Mouse (Mus musculus): ENCODE data around the gene Dhx58.

Gene Dhx58

DNA sequence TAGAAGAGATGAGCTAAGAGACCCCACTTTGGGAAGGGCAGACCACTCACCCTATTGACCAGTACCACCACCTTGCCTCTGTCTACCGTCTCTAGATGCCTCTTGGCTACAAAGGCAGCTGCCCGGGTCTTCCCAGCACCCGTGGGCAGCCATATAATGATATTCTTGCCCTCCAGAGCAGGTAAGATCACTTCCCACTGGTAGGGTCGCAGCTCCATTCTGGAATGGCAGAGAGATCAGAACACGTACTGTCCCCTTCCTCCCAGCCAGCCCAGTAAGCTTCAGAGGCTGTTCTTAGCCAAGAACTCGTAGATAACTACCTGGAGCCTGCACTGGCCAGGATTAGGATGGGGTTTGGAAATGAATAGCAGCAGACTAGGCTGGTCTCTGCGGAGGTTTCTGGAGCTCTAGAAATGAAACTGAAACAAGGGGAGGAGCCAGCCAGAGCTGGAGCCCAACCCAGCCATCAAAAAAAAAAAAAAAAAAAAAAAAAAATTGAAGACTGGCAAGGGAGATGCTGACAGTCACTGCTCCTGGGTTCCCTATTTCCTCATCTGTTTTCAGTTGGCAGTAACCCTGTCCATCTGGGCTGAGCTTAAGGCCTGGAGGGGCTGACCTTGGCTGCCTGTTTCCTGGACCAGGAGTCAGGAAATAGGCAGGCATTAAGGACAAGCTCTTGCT is at the start of gene Dhx58:
Gene Dhx58, minus strand, starts transcription at position 421 of the 681 bp plus-strand sequence.
- DNase-seq (ENCODE audit: extremely low spot score) = no peak

DNA sequence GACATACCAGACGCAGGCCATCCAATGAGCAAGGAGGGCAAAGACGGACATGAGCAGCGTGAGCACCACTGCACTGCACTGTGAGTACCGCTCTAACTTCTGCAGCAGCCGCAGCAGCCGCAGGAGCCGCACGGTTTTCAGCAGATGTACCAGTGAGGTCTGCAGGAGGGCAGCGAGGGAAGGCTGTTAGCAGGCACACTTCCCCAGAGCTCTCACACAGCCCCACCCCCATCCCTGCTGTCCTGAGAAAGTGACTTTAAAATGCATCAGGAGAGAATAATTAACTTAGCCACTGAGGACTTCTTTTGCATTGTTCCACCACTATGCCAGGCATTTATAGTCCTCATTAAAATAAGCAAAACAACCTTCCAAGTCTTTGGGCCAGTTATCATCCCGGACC is 48.2 kb upstream of the Dhx58 start:
- no peak for DNase-seq (ENCODE audit: extremely low spot score)

DNA sequence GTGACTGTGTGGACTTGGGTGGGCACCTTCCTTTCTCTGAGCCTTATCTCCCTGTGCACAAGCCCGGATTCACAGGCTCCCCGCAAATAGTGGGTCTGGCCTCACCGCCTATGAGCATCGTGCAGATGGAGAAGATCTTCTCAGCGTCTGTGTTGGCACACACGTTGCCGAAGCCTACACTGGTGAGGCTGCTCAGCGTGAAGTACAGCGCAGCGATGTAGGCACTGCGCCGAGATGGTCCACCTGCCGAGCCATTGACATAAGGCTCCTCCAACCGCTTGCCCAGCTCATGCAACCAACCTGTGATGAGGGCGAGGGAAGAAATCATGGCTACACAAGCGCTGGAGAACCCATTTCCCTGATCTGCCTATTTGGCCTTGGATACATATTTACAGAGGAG is 46.1 kb upstream of the Dhx58 start:
- DNase-seq (ENCODE audit: extremely low spot score) = no peak

GRCm38 (mm10) chr11:100749469-100749868 is 45.4 kb upstream of the Dhx58 start:
- no peak for DNase-seq (ENCODE audit: extremely low spot score)

DNA sequence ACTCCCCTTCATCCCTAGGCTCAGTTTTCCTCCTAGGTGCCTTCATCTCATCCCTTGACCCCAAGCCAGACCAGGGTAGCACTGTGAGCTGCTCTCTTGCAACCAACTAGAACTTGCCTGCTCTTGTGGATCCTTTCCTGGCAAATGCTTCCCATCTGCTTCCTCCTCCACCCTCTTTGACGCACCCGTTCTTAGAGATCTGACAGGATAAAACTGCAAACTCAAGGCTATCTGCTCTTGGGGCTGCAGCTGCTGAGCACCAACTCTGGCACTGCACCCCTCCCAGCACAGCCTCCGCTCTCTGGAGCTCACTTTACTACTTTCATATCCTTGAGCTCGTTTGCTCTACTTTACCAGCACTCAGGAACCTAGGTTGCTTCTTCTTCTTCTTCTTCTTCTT is 44.5 kb upstream of the Dhx58 start:
- DNase-seq (ENCODE audit: extremely low spot score) = no peak

DNA sequence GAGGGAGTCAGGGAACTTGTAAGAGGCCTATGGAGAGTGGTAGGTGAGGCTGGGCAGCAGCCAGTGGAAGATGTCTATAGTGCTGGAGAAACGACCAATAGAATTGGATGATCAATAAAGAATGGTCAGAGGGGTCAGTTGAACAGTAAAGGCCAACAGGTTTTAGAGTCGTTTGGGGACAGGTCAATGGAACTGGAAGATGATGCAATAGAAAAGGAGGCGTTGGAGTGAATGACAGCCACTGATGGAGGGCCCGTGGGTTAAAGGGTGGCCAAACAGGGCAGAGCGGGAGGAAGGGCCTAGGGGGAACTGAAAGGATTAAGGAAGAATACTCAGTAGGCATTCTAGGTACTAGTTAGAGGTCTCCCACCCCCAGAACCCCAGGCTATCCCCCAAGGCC is 43.0 kb upstream of the Dhx58 start:
- DNase-seq (ENCODE audit: extremely low spot score) = no peak

DNA sequence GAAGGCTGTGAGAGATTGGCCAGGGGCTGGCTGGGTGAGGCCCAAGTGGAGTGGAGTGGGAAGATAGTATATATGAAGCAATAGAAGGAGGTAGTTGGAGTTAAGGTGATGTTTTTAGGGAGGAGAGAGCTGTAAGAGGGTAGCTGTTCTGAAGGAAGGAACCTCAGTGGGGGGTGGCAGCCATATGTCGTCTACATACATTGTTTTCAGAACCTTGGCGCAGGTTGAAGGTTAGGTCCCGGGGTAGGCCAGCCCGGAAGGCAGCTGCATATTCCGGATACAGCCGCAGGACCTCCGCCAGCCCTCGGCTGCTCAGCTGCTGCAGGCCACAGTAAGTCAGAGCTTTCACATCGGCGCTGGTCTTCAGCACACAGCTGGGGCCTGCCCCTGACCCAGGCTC is 42.5 kb upstream of the Dhx58 start:
- no peak for DNase-seq (ENCODE audit: extremely low spot score)

DNA sequence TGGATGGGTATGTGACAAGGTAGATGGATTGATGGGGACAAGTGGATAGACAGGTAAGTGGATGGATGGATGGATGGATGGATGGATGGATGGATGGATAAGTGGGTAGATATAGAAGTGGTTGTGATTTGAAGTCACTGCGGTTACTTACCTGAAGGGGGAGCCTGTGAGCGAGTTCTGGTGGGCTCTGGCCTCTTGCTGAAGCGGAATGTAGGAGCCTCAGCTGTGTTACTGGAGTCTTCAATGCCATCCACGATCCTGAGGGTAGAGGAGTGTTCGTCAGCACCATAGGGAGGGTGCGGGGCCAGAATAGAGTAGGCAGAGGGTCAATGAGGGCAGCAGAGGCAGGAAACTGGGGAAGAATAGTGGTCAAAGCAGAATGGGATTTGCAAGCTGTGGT is 41.0 kb upstream of the Dhx58 start:
- peak; percentile 39 for DNase-seq (ENCODE audit: extremely low spot score)

GRCm38 (mm10) chr11:100741348-100741747 is 37.3 kb upstream of the Dhx58 start:
- DNase-seq (ENCODE audit: extremely low spot score) = no peak

GRCm38 (mm10) chr11:100738749-100739148 is 34.7 kb upstream of the Dhx58 start:
- no peak for DNase-seq (ENCODE audit: extremely low spot score)

- DNase-seq (ENCODE audit: extremely low spot score) = peak; percentile 99
Observed at GRCm38 (mm10) chr11:100738066-100738604, 34.1 kb upstream of the Dhx58 start, which contains the start of gene Rab5c. TSS of gene Rab5c (minus strand) at chr11:100738215.

DNA sequence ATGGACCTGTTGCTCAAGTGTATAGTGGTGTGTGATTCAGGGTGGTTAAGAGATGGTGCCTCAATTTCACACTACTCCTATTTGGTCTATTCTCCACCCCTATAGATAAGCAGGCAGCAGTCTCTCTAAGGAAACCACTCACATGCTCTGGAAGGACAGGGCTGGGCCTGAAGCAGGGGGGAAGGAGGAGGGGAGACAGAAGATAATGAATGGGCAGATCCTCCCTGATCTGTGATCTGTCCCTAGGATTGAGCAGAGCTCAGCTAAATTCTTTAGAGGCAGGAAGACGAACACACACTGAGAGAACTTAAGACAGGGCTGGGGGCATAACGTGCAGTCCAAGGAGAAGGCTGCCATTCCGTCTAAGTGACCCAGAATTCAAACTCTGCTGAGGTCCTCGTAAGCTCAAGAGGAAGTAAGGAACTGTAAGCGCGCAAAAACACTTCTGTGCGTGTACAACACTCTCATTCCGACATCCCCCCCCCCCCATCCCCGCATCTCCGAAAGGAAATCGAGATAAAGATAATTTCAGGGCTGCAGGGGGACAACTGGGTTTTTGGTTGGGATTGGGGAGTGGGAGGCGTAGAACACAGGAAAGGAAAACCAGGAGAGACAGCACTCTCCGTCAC is 33.1 kb upstream of the Dhx58 start:
- no peak for DNase-seq (ENCODE audit: extremely low spot score)

DNA sequence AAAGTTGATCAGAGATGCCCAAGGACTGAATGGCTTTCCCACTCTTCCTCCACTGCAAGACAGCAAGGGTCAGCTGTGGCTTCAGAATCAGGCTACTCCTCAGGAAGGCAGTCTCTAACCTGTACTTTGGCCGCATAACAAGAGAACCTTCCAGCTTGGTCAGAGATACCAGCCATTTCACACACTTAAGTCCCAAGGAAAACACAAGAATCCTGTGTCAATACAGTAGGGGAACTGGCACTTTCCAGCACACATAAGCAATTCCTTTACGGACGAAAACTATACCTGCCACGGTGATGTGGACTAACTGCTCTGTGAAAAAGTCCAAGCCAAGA is 32.6 kb upstream of the Dhx58 start:
- DNase-seq (ENCODE audit: extremely low spot score) = no peak

- DNase-seq (ENCODE audit: extremely low spot score) = no peak
Observed at GRCm38 (mm10) chr11:100735954-100736745, 32.1 kb upstream of the Dhx58 start.

- no peak for DNase-seq (ENCODE audit: extremely low spot score)
Observed at GRCm38 (mm10) chr11:100735134-100735865, 31.2 kb upstream of the Dhx58 start.

DNA sequence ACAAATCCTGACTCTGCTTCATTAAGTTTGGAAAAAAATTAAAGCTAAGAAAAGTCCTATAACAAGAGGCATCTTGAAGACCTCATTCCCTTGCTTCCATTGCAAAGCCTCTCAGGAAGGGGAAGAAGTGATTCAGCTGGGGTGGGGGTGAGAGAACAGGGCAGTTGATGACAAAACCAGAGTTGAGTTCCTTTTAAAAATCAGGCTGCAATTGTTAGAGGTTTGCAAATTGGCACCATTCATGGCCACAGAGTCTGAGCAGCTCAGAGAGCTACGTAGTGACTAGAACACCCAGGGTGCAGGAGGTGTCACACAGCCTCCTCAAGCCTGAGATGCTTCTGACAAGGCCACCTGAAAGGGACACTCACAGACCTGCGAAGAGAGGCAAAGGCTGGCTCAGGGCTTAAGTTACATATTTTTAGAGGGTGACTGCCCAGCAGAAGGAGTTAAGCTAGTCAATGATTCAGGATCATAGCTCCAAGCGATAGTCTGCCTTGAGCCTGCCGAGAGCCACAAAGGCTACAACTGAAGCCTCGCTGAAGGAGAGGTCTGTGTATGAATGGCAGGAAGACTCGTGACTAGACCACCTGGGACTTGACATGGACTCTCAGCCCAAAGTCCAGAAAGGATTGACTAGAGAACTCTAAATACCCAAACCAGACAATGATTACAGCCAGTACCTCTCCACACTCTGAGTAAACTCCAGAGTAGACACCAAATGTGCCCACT is 26.6 kb upstream of the Dhx58 start:
- no peak for DNase-seq (ENCODE audit: extremely low spot score)

DNA sequence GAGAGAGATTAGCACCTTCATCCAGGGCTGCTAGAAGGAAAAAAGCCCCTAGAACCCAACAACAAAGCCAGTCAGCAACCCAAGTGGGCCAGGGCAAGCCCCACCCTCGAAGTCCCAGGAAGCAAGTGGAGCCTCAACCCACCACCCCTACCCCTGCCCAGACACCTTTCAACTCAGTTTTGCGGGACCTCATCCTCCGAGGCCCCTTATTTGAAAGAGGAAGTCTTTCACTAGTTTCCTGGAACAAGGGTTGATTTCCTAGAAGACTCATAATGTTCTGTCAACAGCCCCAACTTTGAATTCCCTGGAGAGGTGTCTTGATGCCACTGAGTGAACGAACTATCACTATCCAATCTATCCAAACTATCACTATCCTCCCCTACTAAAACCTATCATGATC is 25.9 kb upstream of the Dhx58 start:
- no peak for DNase-seq (ENCODE audit: extremely low spot score)

DNA sequence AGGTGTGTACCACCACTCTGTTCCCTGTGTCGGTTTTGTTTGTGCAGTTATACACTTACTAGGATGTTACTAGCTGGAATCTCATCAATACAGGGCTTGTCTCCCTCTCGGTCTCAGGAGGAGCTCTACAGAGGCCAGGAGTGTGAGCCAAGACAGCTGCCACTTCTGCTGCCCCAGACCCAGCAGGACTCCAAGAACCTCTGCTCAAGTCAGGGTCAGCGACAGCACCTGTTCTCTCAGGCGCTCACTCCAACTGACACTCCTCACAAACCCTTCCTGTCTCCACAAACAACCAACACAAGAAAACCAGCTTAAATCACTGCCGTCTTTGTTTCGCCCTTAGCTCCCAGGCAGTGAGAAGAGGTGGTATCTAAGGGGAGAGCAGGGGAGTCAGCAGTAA is 24.5 kb upstream of the Dhx58 start:
- DNase-seq (ENCODE audit: extremely low spot score) = no peak

DNA sequence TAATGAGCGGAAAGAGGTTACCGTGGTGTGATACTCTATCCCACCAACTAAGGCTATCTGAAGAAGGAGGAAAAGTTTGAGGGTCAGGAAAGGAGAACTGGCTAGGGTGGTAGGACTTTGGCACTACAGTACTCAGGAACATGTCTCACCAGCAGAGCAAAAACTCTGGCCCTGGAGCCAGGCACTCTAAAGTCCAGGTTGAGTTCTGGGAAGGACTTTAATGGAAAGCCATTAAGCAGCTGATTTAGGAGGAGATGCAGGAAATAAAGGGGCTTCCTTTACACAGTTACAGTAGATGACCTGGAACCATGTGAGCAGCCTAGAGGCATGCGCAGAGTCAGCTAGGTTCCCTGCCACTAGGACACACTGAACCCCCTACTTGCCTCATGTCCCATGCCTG is 23.1 kb upstream of the Dhx58 start:
- no peak for DNase-seq (ENCODE audit: extremely low spot score)

DNA sequence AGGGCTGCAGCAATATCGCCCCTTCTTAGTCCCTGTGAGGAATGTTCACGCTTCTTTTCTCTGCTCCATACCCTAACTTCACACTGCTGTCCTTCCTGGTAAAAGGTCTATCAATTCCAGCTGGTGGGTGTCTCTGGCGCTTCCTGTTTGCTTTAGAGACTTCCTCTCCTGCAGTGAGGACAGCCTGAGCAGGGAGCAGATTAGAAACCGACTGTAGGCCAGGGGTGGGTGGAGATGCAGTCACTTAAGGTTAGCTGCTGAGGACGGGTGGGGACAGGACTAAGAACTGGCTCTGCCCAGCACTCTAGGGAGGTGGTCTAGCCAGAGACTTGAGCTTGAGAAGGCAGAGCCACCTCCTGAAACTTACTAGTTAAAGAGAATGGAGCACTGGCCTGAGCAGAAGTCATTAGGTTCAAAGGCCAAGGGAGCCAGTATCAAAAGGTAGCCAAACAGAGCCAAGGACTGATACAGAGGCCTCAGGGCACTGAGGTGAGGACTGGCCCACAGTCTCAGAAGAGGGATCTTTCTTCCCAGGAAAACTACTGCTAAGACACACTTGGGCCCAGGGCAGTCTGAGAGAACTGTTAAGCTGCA is 20.9 kb upstream of the Dhx58 start:
- DNase-seq (ENCODE audit: extremely low spot score) = no peak

DNA sequence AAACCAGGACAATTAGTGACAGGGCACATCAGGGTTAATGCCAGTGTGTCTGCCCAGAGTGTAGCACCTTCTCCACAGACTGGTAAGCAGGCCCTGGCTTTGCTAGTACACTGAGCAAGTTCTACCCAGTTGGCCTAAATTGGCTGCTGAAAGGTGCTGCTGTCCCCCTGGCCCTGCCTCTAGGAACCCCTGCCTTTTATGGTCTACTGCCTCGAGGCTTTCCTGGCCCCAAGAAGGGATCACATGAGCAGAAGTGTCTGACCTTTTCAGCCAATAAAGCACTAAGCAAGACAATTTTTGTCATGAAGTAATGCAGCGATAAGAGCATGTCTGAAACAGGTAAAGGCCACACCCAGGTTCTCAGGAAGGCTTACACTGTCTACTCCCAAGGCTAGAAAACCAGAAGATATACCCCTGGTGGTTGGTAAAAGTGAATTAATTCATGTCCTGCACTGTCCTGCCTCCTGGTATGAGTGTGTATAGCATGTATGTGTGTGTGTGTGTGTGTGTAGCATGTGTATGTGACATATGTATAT is 18.5 kb upstream of the Dhx58 start:
- no peak for DNase-seq (ENCODE audit: extremely low spot score)

Measured in embryo, embryonic 9.5 days (tissue).